Mouse (Mus musculus) kidney, adult 9 months (tissue): ENCODE measurements around the gene Lrfn4.

Experiments
- DNase-seq: peaks from one replicate; pipeline ENCODE4 v3.0.0; 2022

The Lrfn4 gene

GRCm38 (mm10) chr19:4615151-4616093, at the start of gene Lrfn4:
Gene Lrfn4 (minus strand): TSS chr19:4615667.
- DNase-seq, result peak; percentile 69

GRCm38 (mm10) chr19:4658156-4658555, 42.7 kb upstream of the Lrfn4 start:
- DNase-seq, result no peak

GRCm38 (mm10) chr19:4646917-4647492, 31.5 kb upstream of the Lrfn4 start:
- DNase-seq, result no peak

GRCm38 (mm10) chr19:4644271-4644670, 28.8 kb upstream of the Lrfn4 start:
- peak; percentile 46 for DNase-seq

- no peak for DNase-seq
Measured at GRCm38 (mm10) chr19:4635986-4636385, 20.5 kb upstream of the Lrfn4 start.

GRCm38 (mm10) chr19:4628819-4629218, 13.4 kb upstream of the Lrfn4 start:
- DNase-seq, result peak; percentile 64

GRCm38 (mm10) chr19:4625829-4626535, 10.5 kb upstream of the Lrfn4 start:
- DNase-seq, result no peak

- DNase-seq, result peak; percentile 89
Measured at GRCm38 (mm10) chr19:4625179-4625828, 9.8 kb upstream of the Lrfn4 start, which contains the start of gene Rce1. Gene Rce1 (minus strand): TSS chr19:4625641.

GRCm38 (mm10) chr19:4624406-4625178, 9.1 kb upstream of the Lrfn4 start:
- no peak for DNase-seq

- DNase-seq, result no peak
Measured at GRCm38 (mm10) chr19:4624006-4624405, 8.5 kb upstream of the Lrfn4 start.

GRCm38 (mm10) chr19:4623419-4623818, 8.0 kb upstream of the Lrfn4 start:
- DNase-seq, result no peak

GRCm38 (mm10) chr19:4622780-4623179, 7.3 kb upstream of the Lrfn4 start:
- no peak for DNase-seq

- no peak for DNase-seq
Measured at GRCm38 (mm10) chr19:4620721-4621120, 5.3 kb upstream of the Lrfn4 start.

GRCm38 (mm10) chr19:4619461-4619860, 4.0 kb upstream of the Lrfn4 start:
- no peak for DNase-seq

- no peak for DNase-seq
Measured at GRCm38 (mm10) chr19:4618183-4618582, 2.7 kb upstream of the Lrfn4 start.

GRCm38 (mm10) chr19:4616546-4616945, 1.1 kb upstream of the Lrfn4 start:
- DNase-seq, result no peak

GRCm38 (mm10) chr19:4614305-4615150, 939 bp downstream of the Lrfn4 start:
- no peak for DNase-seq

- no peak for DNase-seq
Measured at GRCm38 (mm10) chr19:4613464-4614304, 1.8 kb downstream of the Lrfn4 start.

GRCm38 (mm10) chr19:4612181-4612961, 3.1 kb downstream of the Lrfn4 start:
- DNase-seq, result no peak
